Mouse (Mus musculus): ENCODE measurements around the gene Adgrv1. TPM values are rescaled to one million over a fixed set of nuclear protein-coding genes. Genes with fewer than 3 reads are reported as not detected.

Adgrv1 gene
- polyA plus RNA-seq, 1 experiment from 2014 or later, result 0.37 TPM

DNA sequence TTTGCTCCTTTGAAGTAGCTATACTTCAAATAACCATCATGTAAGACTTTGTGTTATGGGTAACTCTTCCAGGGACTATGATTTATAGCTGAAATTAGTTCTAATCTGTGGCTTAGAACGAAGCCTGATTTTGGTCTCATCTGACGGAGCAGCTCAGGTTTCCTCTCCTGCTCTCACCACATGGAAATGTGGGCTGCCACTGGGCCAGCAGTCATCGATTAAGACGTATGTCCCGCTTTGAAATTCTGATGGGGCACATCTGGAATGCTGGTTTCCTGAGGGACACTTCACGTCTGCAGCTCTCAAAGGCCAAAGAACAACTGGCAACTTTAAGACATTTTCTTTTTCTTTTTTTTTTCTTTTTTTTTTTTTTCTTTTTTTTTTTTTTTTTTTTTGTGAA lies 207.8 kb downstream of the Adgrv1 start:
- ChIA-PET CTCF (no interaction called here), POLR2A (no interaction called here)
- no peak for ATAC-seq
- peaks cover 4% of the 10 kb centered on the region for H3K27me3 ChIP-seq
- no peak for TF ChIP-seq CTCF (IDR thresholded peaks at IDR 0.05)
- no peak for DNase-seq (ENCODE audit: low read depth, low spot score)
- in situ Hi-C loops (cut with MboI; ENCODE audit: low pct_unique_long_range_greater_than_20kb), result loop anchor here (10.0 kb wide), 1 partner anchor 560 kb away; no protein-coding TSS in a partner anchor

DNA sequence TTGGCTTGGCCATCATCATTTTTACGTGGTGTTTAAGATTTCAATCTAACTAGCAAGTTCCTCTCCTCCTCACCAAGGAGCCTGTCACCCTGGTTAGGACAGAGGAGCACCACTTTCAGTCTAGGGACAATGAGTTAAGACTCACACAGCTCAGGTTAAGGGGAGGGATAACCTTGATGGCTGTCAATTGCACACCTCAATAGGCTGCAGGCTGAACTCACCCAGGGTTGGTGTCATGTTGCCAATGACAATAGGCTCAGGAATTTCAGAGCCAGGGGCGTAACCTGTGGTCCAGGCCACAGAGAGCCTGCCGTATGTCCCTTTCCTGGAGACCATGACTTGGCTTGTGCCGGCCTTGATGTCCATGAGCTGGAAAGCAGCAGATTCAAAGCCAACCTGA lies 209.0 kb downstream of the Adgrv1 start:
- ChIA-PET POLR2A (no interaction called here), CTCF (no interaction called here)
- ATAC-seq, result no peak
- in situ Hi-C loops (cut with MboI; ENCODE audit: low pct_unique_long_range_greater_than_20kb), result loop anchor here (10.0 kb wide), 1 partner anchor 559 kb away; no protein-coding TSS in a partner anchor
- DNase-seq (ENCODE audit: low read depth, low spot score), result no peak
- H3K27me3 ChIP-seq, result peaks cover 4% of the 10 kb centered on the region
- no peak for TF ChIP-seq CTCF (IDR thresholded peaks at IDR 0.05)

DNA sequence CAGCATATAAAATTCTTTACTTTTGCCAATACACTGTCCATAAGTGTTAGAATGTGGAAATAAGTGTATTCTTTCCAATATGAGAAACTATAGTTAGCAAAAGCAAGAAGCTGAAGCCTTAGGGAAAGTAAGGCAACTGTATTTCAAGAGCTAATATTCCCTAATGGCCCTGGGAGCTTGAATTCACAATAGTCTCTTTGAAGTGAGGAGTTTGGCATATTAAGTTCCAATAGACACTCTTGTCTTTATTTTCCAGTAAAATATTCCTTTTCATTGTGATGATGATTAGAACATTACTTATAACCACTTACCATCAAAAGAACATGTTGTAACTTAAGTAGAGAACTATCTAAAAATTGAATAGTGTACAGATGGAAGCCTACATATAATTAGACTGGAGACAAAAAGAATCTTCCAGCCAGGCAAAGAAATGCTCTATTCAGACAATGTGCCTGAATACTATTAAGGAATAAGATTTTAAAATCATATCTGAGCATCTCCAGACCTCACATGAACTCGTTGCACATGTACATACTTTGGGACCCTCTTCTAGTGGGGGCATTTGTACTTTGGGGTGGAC lies 225.0 kb downstream of the Adgrv1 start:
- no peak for TF ChIP-seq CTCF (IDR thresholded peaks at IDR 0.05)
- ChIA-PET CTCF (no interaction called here), POLR2A (no interaction called here)
- in situ Hi-C loops (cut with MboI; ENCODE audit: low pct_unique_long_range_greater_than_20kb), result no loop called here
- DNase-seq (ENCODE audit: low read depth, low spot score) (no peak), ATAC-seq (no peak)
- peaks cover 21% of the 10 kb centered on the region for H3K27me3 ChIP-seq

DNA sequence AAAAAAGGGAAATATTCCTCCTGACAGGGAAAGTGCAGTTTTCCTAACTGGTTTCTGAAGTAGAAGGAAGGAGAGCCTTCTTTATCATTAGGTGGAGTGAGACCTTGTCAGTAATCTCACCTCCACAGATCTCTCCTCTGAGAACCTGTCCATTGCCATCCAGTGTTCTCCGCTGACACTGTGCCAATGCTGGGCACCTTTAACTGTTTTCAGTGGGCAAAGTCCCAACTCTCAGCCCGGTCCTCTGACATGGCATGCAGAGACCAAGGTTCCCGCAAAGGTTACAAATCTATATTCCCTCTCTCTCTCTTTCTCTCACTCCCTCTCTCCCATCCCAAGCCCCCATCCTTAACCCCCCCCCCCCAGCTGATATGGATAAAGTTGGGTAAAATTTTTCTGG lies 230.1 kb downstream of the Adgrv1 start:
- H3K27me3 ChIP-seq, result peaks cover 9% of the 10 kb centered on the region
- POLR2A ChIA-PET, result no interaction called here

DNA sequence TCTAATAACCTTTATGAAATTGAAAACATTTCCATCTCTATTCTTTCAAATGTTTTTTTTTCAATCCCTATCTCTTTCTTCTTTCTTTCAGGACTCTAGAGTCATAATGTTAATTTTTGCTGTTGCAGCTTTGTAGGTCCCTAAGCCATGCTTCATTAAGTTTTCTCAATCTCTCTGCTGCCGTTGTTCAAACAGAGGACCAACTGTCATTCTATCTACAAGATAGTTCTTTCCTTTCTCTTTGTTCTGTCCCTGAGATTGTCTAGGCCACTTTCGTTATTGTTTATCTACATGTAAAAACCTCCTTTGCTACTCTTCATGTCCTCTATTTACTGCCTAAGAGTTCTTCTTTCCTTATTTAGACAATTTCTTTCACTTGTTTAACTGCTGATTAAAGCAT lies 230.8 kb downstream of the Adgrv1 start:
- ATAC-seq, result no peak
- ChIA-PET CTCF (no interaction called here), POLR2A (no interaction called here)
- H3K27me3 ChIP-seq, result peaks cover 4% of the 10 kb centered on the region
- in situ Hi-C loops (cut with MboI; ENCODE audit: low pct_unique_long_range_greater_than_20kb), result no loop called here
- no peak for DNase-seq (ENCODE audit: low read depth, low spot score)
- TF ChIP-seq CTCF (IDR thresholded peaks at IDR 0.05), result no peak

More for the DNA sequence above, 230.1 kb downstream of the Adgrv1 start:
- CTCF ChIA-PET, result no interaction called here
- in situ Hi-C loops (cut with MboI; ENCODE audit: low pct_unique_long_range_greater_than_20kb), result no loop called here
- ATAC-seq (no peak), DNase-seq (ENCODE audit: low read depth, low spot score) (no peak)
- no peak for TF ChIP-seq CTCF (IDR thresholded peaks at IDR 0.05)

DNA sequence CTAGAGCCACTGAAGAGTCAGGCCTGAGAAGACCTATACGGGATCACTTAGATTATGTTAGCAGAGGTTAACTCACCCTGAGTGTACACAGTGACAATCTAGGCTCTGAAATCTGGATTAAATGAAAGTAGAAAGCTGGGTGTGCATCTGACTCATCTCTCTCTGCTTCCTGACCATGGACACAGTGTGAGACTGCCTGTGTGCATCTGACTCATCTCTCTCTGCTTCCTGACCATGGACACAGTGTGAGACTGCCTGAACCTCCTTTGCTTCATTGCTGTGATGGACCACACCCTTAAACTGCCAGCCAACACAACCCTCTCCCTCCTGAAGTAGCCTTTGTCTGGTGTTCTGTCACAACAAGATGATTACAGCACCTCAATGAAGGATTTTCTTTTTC lies 231.2 kb downstream of the Adgrv1 start:
- POLR2A ChIA-PET, result no interaction called here
- H3K27me3 ChIP-seq, result peaks cover 4% of the 10 kb centered on the region
- in situ Hi-C loops (cut with MboI; ENCODE audit: low pct_unique_long_range_greater_than_20kb), result no loop called here
- no peak for TF ChIP-seq CTCF (IDR thresholded peaks at IDR 0.05)
- CTCF ChIA-PET, result no interaction called here
- no peak for DNase-seq (ENCODE audit: low read depth, low spot score)
- peak; percentile 57 for ATAC-seq

DNA sequence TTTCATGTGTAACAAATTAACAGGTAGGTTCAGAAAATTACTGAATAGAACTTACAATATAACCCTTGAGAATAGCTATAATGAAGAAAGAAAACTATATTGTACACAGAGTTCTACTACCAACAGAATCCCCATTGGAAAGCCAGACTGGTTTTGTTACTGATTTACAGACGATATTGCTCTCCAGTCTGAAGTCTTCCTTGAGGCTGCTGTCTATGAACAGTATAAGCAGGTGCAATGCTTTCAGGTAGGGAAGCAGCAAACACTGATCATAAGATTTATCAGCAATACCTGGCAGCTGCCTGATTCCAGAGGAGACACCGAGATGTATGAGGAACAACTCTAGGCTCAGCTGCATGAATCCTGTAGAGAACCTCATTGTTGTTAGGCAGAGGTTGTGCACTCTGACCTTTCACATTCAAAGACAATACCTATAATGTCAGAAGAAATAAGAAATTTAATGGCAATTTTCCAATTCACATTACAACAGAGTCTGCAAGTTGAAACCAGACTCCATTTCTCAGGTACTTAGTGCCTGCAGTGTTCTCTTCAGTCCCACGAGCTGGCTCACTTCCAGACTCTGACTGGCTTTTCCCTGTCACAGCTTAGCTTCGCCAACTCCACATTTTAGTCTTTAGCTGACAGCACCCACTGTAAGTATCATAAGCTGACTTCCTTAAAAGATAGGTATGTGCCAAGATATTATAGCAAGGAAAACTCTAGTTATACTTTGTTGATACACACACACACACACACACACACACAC lies 247.2 kb downstream of the Adgrv1 start:
- peaks cover 7% of the 10 kb centered on the region for H3K27me3 ChIP-seq
- CTCF ChIA-PET, result interaction anchor here (0.5 kb wide), 1 partner anchor 10 kb away, joined by 3 read pairs; no protein-coding TSS in a partner anchor
- in situ Hi-C loops (cut with MboI; ENCODE audit: low pct_unique_long_range_greater_than_20kb), result no loop called here
- POLR2A ChIA-PET, result no interaction called here
- no peak for DNase-seq (ENCODE audit: low read depth, low spot score)
- TF ChIP-seq CTCF (IDR thresholded peaks at IDR 0.05), result no peak
- ATAC-seq, result no peak

DNA sequence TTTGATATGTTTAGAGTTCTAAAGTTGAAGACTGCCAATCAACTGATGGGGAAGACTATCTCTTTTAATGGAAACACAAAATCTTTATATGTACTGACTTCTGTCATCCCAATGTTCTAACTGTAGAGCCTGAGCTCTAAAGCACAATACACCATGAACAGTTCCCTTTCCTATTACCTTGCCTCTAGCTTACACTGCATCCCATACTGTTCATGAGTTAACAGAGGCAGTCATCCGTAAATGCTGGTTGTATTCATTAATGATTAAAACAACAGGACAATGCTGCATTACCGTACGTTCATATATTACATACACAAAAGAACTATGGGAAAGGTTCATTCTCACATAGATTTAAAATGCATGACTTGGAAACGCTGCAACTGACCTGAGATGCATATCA lies 251.1 kb downstream of the Adgrv1 start:
- CTCF ChIA-PET, result interaction anchor here (1.1 kb wide), 1 partner anchor 43 kb away, joined by 3 read pairs; no protein-coding TSS in a partner anchor
- in situ Hi-C loops (cut with MboI; ENCODE audit: low pct_unique_long_range_greater_than_20kb), result no loop called here
- no peak for ATAC-seq

DNA sequence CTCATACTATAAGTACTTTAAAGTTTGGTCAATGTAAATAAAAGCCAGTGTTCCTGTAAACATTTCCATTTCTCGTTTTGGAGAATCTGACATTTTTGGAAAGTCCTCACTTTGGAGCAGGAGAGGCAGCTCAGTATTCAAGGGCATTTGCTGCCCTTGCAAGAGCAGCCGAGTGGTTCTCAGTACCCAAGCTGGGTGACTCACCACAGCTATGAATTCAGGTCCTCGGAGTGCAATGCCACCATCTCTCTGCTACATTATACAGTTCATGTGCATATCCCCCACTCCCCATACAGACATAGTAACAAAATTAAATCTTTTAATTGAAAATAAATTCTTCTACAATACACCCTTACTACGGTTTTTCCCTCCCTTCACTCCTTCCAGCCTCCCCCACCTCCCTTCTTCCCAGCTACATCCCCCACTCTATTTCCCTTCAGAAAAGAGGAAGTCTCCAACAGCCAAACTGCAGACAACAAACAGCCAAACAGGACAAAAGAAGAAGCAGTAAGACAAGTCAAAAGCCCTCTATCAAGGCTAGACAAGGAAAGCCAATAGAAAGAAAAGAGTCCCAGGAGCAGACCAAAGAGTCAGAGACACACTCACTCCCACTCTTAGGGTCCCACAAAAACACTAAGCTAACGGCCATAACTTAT lies 262.0 kb downstream of the Adgrv1 start:
- ATAC-seq (no peak), DNase-seq (ENCODE audit: low read depth, low spot score) (no peak)
- in situ Hi-C loops (cut with MboI; ENCODE audit: low pct_unique_long_range_greater_than_20kb), result no loop called here
- ChIA-PET POLR2A (no interaction called here), CTCF (interaction anchor here (1.3 to 3.4 kb wide), 4 partner anchors 11 to 489 kb away, joined by 3 to 14 read pairs (median 4); no protein-coding TSS in a partner anchor)
- TF ChIP-seq CTCF (IDR thresholded peaks at IDR 0.05), result no peak
- H3K27me3 ChIP-seq, result peaks cover 14% of the 10 kb centered on the region

More for the DNA sequence above, 251.1 kb downstream of the Adgrv1 start:
- no peak for TF ChIP-seq CTCF (IDR thresholded peaks at IDR 0.05)
- POLR2A ChIA-PET, result no interaction called here
- DNase-seq (ENCODE audit: low read depth, low spot score), result no peak
- H3K27me3 ChIP-seq, result peaks cover 29% of the 10 kb centered on the region

DNA sequence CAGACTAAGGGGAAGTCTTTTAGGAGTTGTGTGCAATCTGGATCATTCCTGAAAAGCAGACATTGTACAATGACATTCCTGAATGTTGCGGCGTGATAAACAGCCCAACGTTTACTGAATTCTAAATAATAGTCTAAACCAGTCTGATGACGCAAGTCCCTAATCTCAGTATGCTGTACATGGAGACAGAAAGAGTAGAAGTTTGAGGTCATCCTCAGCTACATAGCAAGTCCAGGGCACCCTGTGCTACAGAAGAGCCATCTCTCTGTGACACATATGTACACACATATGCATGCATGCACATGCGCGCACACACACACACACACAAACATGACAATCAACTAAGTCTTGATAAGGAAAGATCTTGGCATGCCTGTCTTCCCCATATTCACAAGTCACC lies 262.8 kb downstream of the Adgrv1 start:
- ChIA-PET CTCF (interaction anchor here (1.3 to 3.4 kb wide), 4 partner anchors 10 to 488 kb away, joined by 4 to 14 read pairs (median 5); no protein-coding TSS in a partner anchor), POLR2A (no interaction called here)
- in situ Hi-C loops (cut with MboI; ENCODE audit: low pct_unique_long_range_greater_than_20kb), result no loop called here
- H3K27me3 ChIP-seq, result peaks cover 8% of the 10 kb centered on the region
- ATAC-seq (no peak), DNase-seq (ENCODE audit: low read depth, low spot score) (no peak)
- TF ChIP-seq CTCF (IDR thresholded peaks at IDR 0.05), result no peak

DNA sequence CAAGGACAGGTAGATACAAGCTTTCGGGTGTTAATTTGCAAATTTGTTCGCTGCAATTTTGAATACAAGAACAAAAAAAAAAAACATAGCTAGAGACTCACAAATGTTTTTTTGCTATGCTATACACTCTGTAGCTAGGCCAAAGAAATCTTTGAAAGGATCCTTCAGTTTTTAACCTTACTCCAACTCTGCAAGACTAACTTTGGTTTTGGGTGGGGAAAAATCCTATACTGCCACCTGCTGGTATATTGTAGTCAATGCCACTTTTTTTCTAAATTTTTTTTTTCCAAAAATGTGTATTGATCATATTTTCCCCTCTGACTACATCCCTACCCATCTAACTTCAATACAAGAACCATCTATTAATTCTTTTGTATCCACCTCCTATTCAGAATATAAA lies 263.4 kb downstream of the Adgrv1 start:
- H3K27me3 ChIP-seq, result peaks cover 7% of the 10 kb centered on the region
- POLR2A ChIA-PET, result no interaction called here
- DNase-seq (ENCODE audit: low read depth, low spot score), result no peak
- peak; percentile 51 for TF ChIP-seq CTCF (IDR thresholded peaks at IDR 0.05)
- in situ Hi-C loops (cut with MboI; ENCODE audit: low pct_unique_long_range_greater_than_20kb), result loop anchor here (5.0 kb wide), 2 partner anchors 212 to 487 kb away; partner anchors contain the start of gene Arrdc3
- CTCF ChIA-PET, result interaction anchor here (1.1 to 3.4 kb wide), 6 partner anchors 9 to 513 kb away, joined by 3 to 14 read pairs (median 4); no protein-coding TSS in a partner anchor
- ATAC-seq, result no peak
